Mouse (Mus musculus): ENCODE data around the gene Atp8a2.

GRCm38 (mm10) chr14:59969485-59970134 is 227.4 kb downstream of the Atp8a2 start:
- TF ChIP-seq CTCF (IDR thresholded peaks at IDR 0.05; ENCODE audit: low read depth, low read length) (no peak), GATA1 (IDR thresholded peaks at IDR 0.05; ENCODE audit: borderline replicate concordance, low read length) (no peak), TAL1 (conservative IDR thresholded peaks at IDR 0.05; ENCODE audit: low read depth, low read length) (no peak), POLR2AphosphoS5 (IDR thresholded peaks at IDR 0.05; ENCODE audit: insufficient replicate concordance, low read depth, low read length) (no peak)
